Comparison of ENCODE assay signal across 12 mouse cellular contexts in the genomic region with DNA sequence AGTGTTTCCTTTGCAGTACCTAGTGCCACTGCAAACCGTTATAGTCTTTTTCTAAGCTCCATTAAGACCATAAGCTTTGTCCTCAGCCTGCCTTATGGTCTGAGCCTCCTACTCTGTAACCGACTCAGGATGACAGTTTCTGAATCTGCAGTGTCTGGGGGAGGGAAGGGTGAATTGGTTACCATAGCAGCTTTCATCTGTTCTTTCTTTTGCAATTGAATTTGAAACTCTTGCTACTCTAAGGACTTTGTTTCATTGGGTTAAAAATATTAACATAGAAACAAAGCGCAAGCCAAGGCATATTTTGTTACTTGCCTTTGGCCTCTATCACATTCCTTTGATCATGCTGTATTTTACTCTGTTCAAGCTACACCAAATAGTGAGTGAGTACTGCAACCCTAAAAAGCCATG. TPM values are rescaled to one million over a fixed set of nuclear protein-coding genes. Genes with fewer than 3 reads are reported as not detected.
A peak's percentile ranks its signal among the peaks of the same experiment; 100 is the strongest.
DNase-seq lines count a peak whose midpoint lies in the region; ATAC-seq and TF ChIP-seq lines count a peak whose summit lies in the region.
"Had no signal": no experiment of that assay in that cellular context is flagged by ENCODE, and none has a peak within 500 bp of the region (broad histone marks: within the 10 kb centered on the region; RNA-seq: fewer than 3 reads in every experiment).

No protein-coding gene starts in this region.

- no peak overlapping the region for H3K9ac ChIP-seq in heart, postnatal 0 days (replicated peaks; ENCODE audit: low read depth, low read length)
- H3K9ac ChIP-seq in heart, adult 2 months (ENCODE audit: low read depth, low read length) = no peak overlapping the region
- no peak overlapping the region for H3K9ac ChIP-seq in hindbrain, embryonic 16.5 days (ENCODE audit: low read depth, low read length)
- H3K9ac ChIP-seq in midbrain, embryonic 15.5 days = no peak overlapping the region
- no peak overlapping the region for H3K9ac ChIP-seq in kidney, embryonic 14.5 days (ENCODE audit: low read depth, low read length)
- H3K9ac ChIP-seq: lung, embryonic 14.5 days had no signal

- WGBS in heart, postnatal 0 days = 57% methylated on average over 3 of the region's 3 CpGs
- 36% methylated on average over 3 of the region's 3 CpGs for whole genome bisulfite sequencing in heart, adult 2 months
- 41% methylated on average over 3 of the region's 3 CpGs for WGBS in hindbrain, embryonic 16.5 days
- 34% methylated on average over 3 of the region's 3 CpGs for WGBS in midbrain, embryonic 15.5 days
- 54% methylated on average over 3 of the region's 3 CpGs for WGBS in kidney, embryonic 14.5 days

- no peak overlapping the region for H3K4me2 ChIP-seq in heart, postnatal 0 days (ENCODE audit: low read depth, low read length)
- H3K4me2 ChIP-seq in hindbrain, embryonic 16.5 days (ENCODE audit: low read length) = no peak overlapping the region
- no peak overlapping the region for H3K4me2 ChIP-seq in midbrain, embryonic 15.5 days
- no peak overlapping the region for H3K4me2 ChIP-seq in kidney, embryonic 14.5 days (replicated peaks; ENCODE audit: low read depth, low read length)
- H3K4me2 ChIP-seq: limb, embryonic 12.5 days; lung, embryonic 14.5 days; neural tube, embryonic 13.5 days had no signal

- H3K9me3 ChIP-seq in heart, postnatal 0 days (replicated peaks; ENCODE audit: control insufficient read depth, low read length) = no peaks in the 10 kb centered on the region
- H3K9me3 ChIP-seq in hindbrain, embryonic 16.5 days (ENCODE audit: control insufficient read depth, low read length) = no peaks in the 10 kb centered on the region
- no peaks in the 10 kb centered on the region for H3K9me3 ChIP-seq in midbrain, embryonic 15.5 days
- no peaks in the 10 kb centered on the region for H3K9me3 ChIP-seq in kidney, embryonic 14.5 days (ENCODE audit: control insufficient read depth, low read length)
- H3K9me3 ChIP-seq: limb, embryonic 12.5 days; neural tube, embryonic 13.5 days had no signal

- TF ChIP-seq POLR2A in heart, adult 2 months (IDR thresholded peaks at IDR 0.05; ENCODE audit: insufficient read depth, low read depth, low read length) = no peak

- no peak for TF ChIP-seq EP300 in heart, postnatal 0 days (IDR thresholded peaks at IDR 0.05; ENCODE audit: low read depth)
- TF ChIP-seq EP300 in heart, adult 2 months (IDR thresholded peaks at IDR 0.05; ENCODE audit: insufficient read depth, low read depth, low read length) = no peak

- H3K79me2 ChIP-seq in heart, adult 2 months (replicated peaks; ENCODE audit: control insufficient read depth, insufficient read depth, low read length) = peaks cover 3% of the 10 kb centered on the region

- DNase-seq in heart, postnatal 0 days (ENCODE audit: low spot score) = no peak
- DNase-seq in heart, adult 2 months = no peak
- peak; percentile 36 to 40 for DNase-seq in left cerebral cortex, postnatal 14 days (ENCODE audit: low spot score in 2 of 2)
- no peak for DNase-seq in left cerebral cortex, postnatal 4 days
- DNase-seq in urinary bladder, postnatal 25 days (ENCODE audit: low spot score) = no peak

- H3K4me1 ChIP-seq in heart, postnatal 0 days (ENCODE audit: control insufficient read depth, insufficient read depth) = peaks cover 4% of the 10 kb centered on the region; the same call in 1 of the 2 replicates
- H3K4me1 ChIP-seq in heart, adult 2 months (ENCODE audit: control insufficient read depth, insufficient read depth, low read length) = peaks cover 5% of the 10 kb centered on the region
- H3K4me1 ChIP-seq in hindbrain, embryonic 16.5 days (ENCODE audit: control insufficient read depth, insufficient read depth, low read depth, low read length) = peaks cover 10% of the 10 kb centered on the region
- H3K4me1 ChIP-seq in midbrain, embryonic 15.5 days = peaks cover 18% of the 10 kb centered on the region
- H3K4me1 ChIP-seq in kidney, embryonic 14.5 days (ENCODE audit: control insufficient read depth, insufficient read depth, low read length) = peaks cover 6% of the 10 kb centered on the region; the same call in 1 of the 2 replicates

- H3K27me3 ChIP-seq in heart, postnatal 0 days (ENCODE audit: control insufficient read depth, insufficient read depth, low read length) = no peaks in the 10 kb centered on the region
- H3K27me3 ChIP-seq in heart, adult 2 months (ENCODE audit: control insufficient read depth, insufficient read depth, low read length) = no peaks in the 10 kb centered on the region
- no peaks in the 10 kb centered on the region for H3K27me3 ChIP-seq in hindbrain, embryonic 16.5 days (replicated peaks; ENCODE audit: control insufficient read depth, insufficient read depth, low read length)
- no peaks in the 10 kb centered on the region for H3K27me3 ChIP-seq in midbrain, embryonic 15.5 days (replicated peaks)
- no peaks in the 10 kb centered on the region for H3K27me3 ChIP-seq in kidney, embryonic 14.5 days (ENCODE audit: control insufficient read depth, insufficient read depth, low read length)
- H3K27me3 ChIP-seq: CH12.LX; limb, embryonic 12.5 days; neural tube, embryonic 13.5 days had no signal

- 0 out of 2 replicates have a peak overlapping the region, but pooled peaks have one; percentile 9 for H3K27ac ChIP-seq in heart, postnatal 0 days (ENCODE audit: low read depth)
- no peak overlapping the region for H3K27ac ChIP-seq in heart, adult 2 months
- H3K27ac ChIP-seq in hindbrain, embryonic 16.5 days (ENCODE audit: low read depth, low read length) = 0 out of 2 replicates have a peak overlapping the region, but pooled peaks have one; percentile 53
- H3K27ac ChIP-seq in midbrain, embryonic 15.5 days = peak overlapping the region; percentile 53
- no peak overlapping the region; the same call in 1 of the 2 replicates for H3K27ac ChIP-seq in kidney, embryonic 14.5 days (ENCODE audit: low read depth, low read length)
- H3K27ac ChIP-seq: limb, embryonic 12.5 days; neural tube, embryonic 13.5 days had no signal

- H3K4me3 ChIP-seq in heart, postnatal 0 days (ENCODE audit: low read depth, low read length) = no peak overlapping the region
- H3K4me3 ChIP-seq in heart, adult 2 months = no peak overlapping the region
- no peak overlapping the region for H3K4me3 ChIP-seq in hindbrain, embryonic 16.5 days (ENCODE audit: low read length)
- H3K4me3 ChIP-seq in midbrain, embryonic 15.5 days = no peak overlapping the region
- H3K4me3 ChIP-seq in kidney, embryonic 14.5 days (ENCODE audit: low read length) = no peak overlapping the region
- H3K4me3 ChIP-seq: limb, embryonic 12.5 days; neural tube, embryonic 13.5 days had no signal

- no peak for TF ChIP-seq CTCF in heart, postnatal 0 days (IDR thresholded peaks at IDR 0.05; ENCODE audit: low read depth)
- TF ChIP-seq CTCF in heart, adult 2 months (IDR thresholded peaks at IDR 0.05) = no peak

- no peak for ATAC-seq in heart, postnatal 0 days (ENCODE audit: insufficient read depth, low read depth)
- ATAC-seq in hindbrain, embryonic 16.5 days = no peak
- ATAC-seq in midbrain, embryonic 15.5 days (replicated peaks) = 0 out of 2 replicates have a peak, but pooled peaks have one; percentile 33
- no peak for ATAC-seq in kidney, embryonic 14.5 days (ENCODE audit: low FRiP score, low TSS enrichment)

- intact Hi-C loops in heart, adult 2 months (cut with DNase I) = loop anchor here (5.0 kb wide), 2 partner anchors 54 to 149 kb away; no protein-coding TSS in a partner anchor
- intact Hi-C loops in left cerebral cortex, postnatal 14 days (cut with DNase I) = loop anchor here (2.0 to 10.0 kb wide), 2 partner anchors 80 to 186 kb away; partner anchors contain the start of gene Amn
- intact Hi-C loops in left cerebral cortex, postnatal 4 days (cut with DNase I) = loop anchor here (10.0 kb wide), 1 partner anchor 76 kb away; the partner anchor contains the start of gene Traf3

- H3K36me3 ChIP-seq in heart, postnatal 0 days (replicated peaks; ENCODE audit: control insufficient read depth, insufficient read depth, low read length) = peaks cover 5% of the 10 kb centered on the region; the same call in 1 of the 2 replicates
- H3K36me3 ChIP-seq in heart, adult 2 months (ENCODE audit: control insufficient read depth, insufficient read depth, low read length) = no peaks in the 10 kb centered on the region; the same call in none of the 2 replicates
- no peaks in the 10 kb centered on the region for H3K36me3 ChIP-seq in hindbrain, embryonic 16.5 days (ENCODE audit: control insufficient read depth, insufficient read depth, low read length)
- no peaks in the 10 kb centered on the region for H3K36me3 ChIP-seq in midbrain, embryonic 15.5 days (replicated peaks)
- peaks cover 7% of the 10 kb centered on the region; the same call in 1 of the 2 replicates for H3K36me3 ChIP-seq in kidney, embryonic 14.5 days (ENCODE audit: control insufficient read depth, insufficient read depth, low read length)

RNA-seq across cellular contexts. Expression of gene Rcor1, which starts 49.6 kb away (rescaled TPM):
- 14.2 and 19.0 TPM in 2 replicates for total RNA-seq in heart, postnatal 0 days (2014; rRNA removed; ENCODE audit: low replicate concordance)
- polyA plus RNA-seq in heart, postnatal 0 days (2015; fragmentation: Nextera tagmentation; extraction: Ambion mirVana) = 4.4 and 5.1 TPM in 2 replicates
- total RNA-seq in heart, adult 2 months (2021) = 10 to 100 TPM; 13.9 to 14.8 TPM
- 5.9 and 9.9 TPM in 2 replicates for polyA plus RNA-seq in heart, adult 2 months (2012; rRNA removed)
- 10 to 100 TPM; 17.9 to 18.8 TPM for total RNA-seq in left cerebral cortex, postnatal 14 days (2021)
- 10 to 100 TPM; 21.9 to 24.7 TPM for total RNA-seq in left cerebral cortex, postnatal 4 days (2021)
- 4.1 and 4.5 TPM in 2 replicates for polyA plus RNA-seq in hindbrain, embryonic 16.5 days (2015; fragmentation: Nextera tagmentation; extraction: Ambion mirVana)
- 4.7 and 5.1 TPM in 2 replicates for polyA plus RNA-seq in midbrain, embryonic 15.5 days (2015; fragmentation: Nextera tagmentation; extraction: Ambion mirVana)
- polyA plus RNA-seq in kidney, embryonic 14.5 days (2014; fragmentation: Nextera tagmentation; extraction: Ambion mirVana) = 15.9 and 17.4 TPM in 2 replicates

Comparison
In these comparisons a context has a peak if more than half of its experiments do, and no peak if none do; other contexts are left out.
1. DNase-seq: peak in left cerebral cortex, postnatal 14 days (2 of 2); none in heart, postnatal 0 days (single experiment), heart, adult 2 months (0 of 2), left cerebral cortex, postnatal 4 days (single experiment) and urinary bladder, postnatal 25 days (single experiment).
2. H3K27ac ChIP-seq: peak in heart, postnatal 0 days (single experiment), hindbrain, embryonic 16.5 days (single experiment) and midbrain, embryonic 15.5 days (single experiment); none in heart, adult 2 months (single experiment) and kidney, embryonic 14.5 days (single experiment).